Mouse (Mus musculus): ENCODE data around the gene Stra6l. TPM values are rescaled to one million over a fixed set of nuclear protein-coding genes. Genes with fewer than 3 reads are reported as not detected.

Stra6l gene
- polyA plus RNA-seq, 1 experiment from 2014 or later = not detected

GRCm38 (mm10) chr4:45890066-45890761 lies 41.8 kb downstream of the Stra6l start, which contains the start of gene Ccdc180:
Gene Ccdc180 (plus strand): TSS chr4:45890303.
- ATAC-seq (ENCODE audit: insufficient read depth) (peak; percentile 73; the same call in 1 of the 2 replicates), DNase-seq (peak; percentile 87)
- no peaks in the 10 kb centered on the region for H3K27me3 ChIP-seq (ENCODE audit: insufficient read depth, low read length)
- no peak for TF ChIP-seq CTCF (IDR thresholded peaks at IDR 0.05; ENCODE audit: low read depth)
- 17% methylated on average over 19 of the region's 19 CpGs for WGBS
- H3K4me2 ChIP-seq = peak within 1 kb of the TSS; percentile 37
- H3K9ac ChIP-seq = no peak within 1 kb of the TSS; the same call in 1 of the 2 replicates
- H3K4me3 ChIP-seq (ENCODE audit: low read depth, low read length) = no peak within 1 kb of the TSS
- 0 out of 2 replicates have a peak, but pooled peaks cover 3% of the 10 kb centered on the region for H3K4me1 ChIP-seq (ENCODE audit: insufficient read depth)
- no peaks in the 10 kb centered on the region for H3K9me3 ChIP-seq (ENCODE audit: low read depth, low read length)
- H3K27ac ChIP-seq (ENCODE audit: low read depth) = no peak within 1 kb of the TSS
- H3K36me3 ChIP-seq (ENCODE audit: insufficient read depth) = no peaks in the 10 kb centered on the region

GRCm38 (mm10) chr4:45896425-45897081 lies 48.1 kb downstream of the Stra6l start:
- Histone ChIP-seq H3K27me3 (ENCODE audit: insufficient read depth, low read length) (no peaks in the 10 kb centered on the region), H3K27ac (ENCODE audit: low read depth) (no peak overlapping the region), H3K36me3 (ENCODE audit: insufficient read depth) (no peaks in the 10 kb centered on the region), H3K4me2 (no peak overlapping the region), H3K4me3 (ENCODE audit: low read depth, low read length) (no peak overlapping the region), H3K9me3 (ENCODE audit: low read depth, low read length) (no peaks in the 10 kb centered on the region), H3K9ac (no peak overlapping the region), H3K4me1 (ENCODE audit: insufficient read depth) (no peaks in the 10 kb centered on the region)
- TF ChIP-seq CTCF (IDR thresholded peaks at IDR 0.05; ENCODE audit: low read depth) = no peak
- 8% methylated on average over 16 of the region's 16 CpGs for WGBS
- peak; percentile 25 for DNase-seq
- ATAC-seq (ENCODE audit: insufficient read depth) = peak; percentile 38; the same call in 1 of the 2 replicates

- WGBS = 38% methylated on average over 5 of the region's 5 CpGs
- H3K9me3 ChIP-seq (ENCODE audit: low read depth, low read length) = no peaks in the 10 kb centered on the region
- H3K9ac ChIP-seq = no peak overlapping the region
- ATAC-seq (ENCODE audit: insufficient read depth) = no peak
- H3K4me3 ChIP-seq (ENCODE audit: low read depth, low read length) = no peak overlapping the region
- H3K36me3 ChIP-seq (ENCODE audit: insufficient read depth) = no peaks in the 10 kb centered on the region
- no peak overlapping the region for H3K27ac ChIP-seq (ENCODE audit: low read depth)
- TF ChIP-seq CTCF (IDR thresholded peaks at IDR 0.05; ENCODE audit: low read depth) = no peak
- H3K4me2 ChIP-seq = no peak overlapping the region
- DNase-seq = no peak
- no peaks in the 10 kb centered on the region for H3K27me3 ChIP-seq (ENCODE audit: insufficient read depth, low read length)
- no peaks in the 10 kb centered on the region for H3K4me1 ChIP-seq (ENCODE audit: insufficient read depth)
These were observed 49.9 kb downstream of the Stra6l start for GRCm38 (mm10) chr4:45898413-45898812.

- no peak for TF ChIP-seq CTCF (IDR thresholded peaks at IDR 0.05; ENCODE audit: low read depth)
- Histone ChIP-seq H3K9ac (no peak overlapping the region), H3K4me2 (no peak overlapping the region), H3K9me3 (ENCODE audit: low read depth, low read length) (no peaks in the 10 kb centered on the region), H3K27me3 (ENCODE audit: insufficient read depth, low read length) (no peaks in the 10 kb centered on the region), H3K4me3 (ENCODE audit: low read depth, low read length) (no peak overlapping the region), H3K27ac (ENCODE audit: low read depth) (no peak overlapping the region), H3K36me3 (ENCODE audit: insufficient read depth) (no peaks in the 10 kb centered on the region), H3K4me1 (ENCODE audit: insufficient read depth) (no peaks in the 10 kb centered on the region)
- ATAC-seq (ENCODE audit: insufficient read depth) = no peak
- DNase-seq = no peak
- WGBS = 75% methylated on average over 13 of the region's 13 CpGs
These were observed 60.8 kb downstream of the Stra6l start for GRCm38 (mm10) chr4:45909256-45909655.

GRCm38 (mm10) chr4:45909924-45910323 lies 61.5 kb downstream of the Stra6l start:
- no peaks in the 10 kb centered on the region for H3K4me1 ChIP-seq (ENCODE audit: insufficient read depth)
- no peak overlapping the region for H3K27ac ChIP-seq (ENCODE audit: low read depth)
- H3K36me3 ChIP-seq (ENCODE audit: insufficient read depth) = no peaks in the 10 kb centered on the region
- H3K4me3 ChIP-seq (ENCODE audit: low read depth, low read length) = no peak overlapping the region
- ATAC-seq (ENCODE audit: insufficient read depth) (no peak), DNase-seq (no peak)
- H3K27me3 ChIP-seq (ENCODE audit: insufficient read depth, low read length) = no peaks in the 10 kb centered on the region
- H3K9me3 ChIP-seq (ENCODE audit: low read depth, low read length) = no peaks in the 10 kb centered on the region
- no peak overlapping the region for H3K4me2 ChIP-seq
- WGBS = 64% methylated on average over 4 of the region's 4 CpGs
- peak; percentile 25; the same call in 1 of the 2 replicates for TF ChIP-seq CTCF (IDR thresholded peaks at IDR 0.05; ENCODE audit: low read depth)
- H3K9ac ChIP-seq = no peak overlapping the region

- Histone ChIP-seq H3K4me3 (ENCODE audit: low read depth, low read length) (no peak overlapping the region), H3K4me1 (ENCODE audit: insufficient read depth) (no peaks in the 10 kb centered on the region), H3K27me3 (ENCODE audit: insufficient read depth, low read length) (no peaks in the 10 kb centered on the region), H3K4me2 (no peak overlapping the region), H3K27ac (ENCODE audit: low read depth) (no peak overlapping the region), H3K9ac (no peak overlapping the region), H3K36me3 (ENCODE audit: insufficient read depth) (no peaks in the 10 kb centered on the region), H3K9me3 (ENCODE audit: low read depth, low read length) (no peaks in the 10 kb centered on the region)
- TF ChIP-seq CTCF (IDR thresholded peaks at IDR 0.05; ENCODE audit: low read depth) = no peak
- ATAC-seq (ENCODE audit: insufficient read depth) (no peak), DNase-seq (no peak)
- WGBS = 64% methylated on average over 5 of the region's 5 CpGs
These were observed 62.8 kb downstream of the Stra6l start for GRCm38 (mm10) chr4:45911256-45911655.

- WGBS = 77% methylated on average over 4 of the region's 4 CpGs
- Histone ChIP-seq H3K4me2 (no peak overlapping the region), H3K27ac (ENCODE audit: low read depth) (no peak overlapping the region), H3K36me3 (ENCODE audit: insufficient read depth) (no peaks in the 10 kb centered on the region), H3K27me3 (ENCODE audit: insufficient read depth, low read length) (no peaks in the 10 kb centered on the region), H3K9ac (no peak overlapping the region), H3K4me1 (ENCODE audit: insufficient read depth) (no peaks in the 10 kb centered on the region), H3K9me3 (ENCODE audit: low read depth, low read length) (no peaks in the 10 kb centered on the region), H3K4me3 (ENCODE audit: low read depth, low read length) (no peak overlapping the region)
- no peak for TF ChIP-seq CTCF (IDR thresholded peaks at IDR 0.05; ENCODE audit: low read depth)
- ATAC-seq (ENCODE audit: insufficient read depth) = no peak
- no peak for DNase-seq
These were observed 63.4 kb downstream of the Stra6l start for GRCm38 (mm10) chr4:45911876-45912275.
